Mouse (Mus musculus) ES-E14 (cell line): ENCODE data around the gene Stx8.

ENCODE experiments used
- CHD2 ChIP-seq: IDR thresholded peaks from 2 replicates; pipeline ENCODE4 v1.6.1; 2014; ENCODE audit warnings: mild to moderate bottlenecking, low read depth, low read length, inconsistent platforms
- MAFK ChIP-seq: IDR thresholded peaks from 2 replicates; pipeline ENCODE4 v1.6.1; 2014; ENCODE audit warnings: mild to moderate bottlenecking, low read depth, low read length, inconsistent platforms; ENCODE audit not compliant: insufficient read depth
- ZC3H11A ChIP-seq: IDR thresholded peaks from 2 replicates; pipeline ENCODE4 v1.6.1; 2012; ENCODE audit warnings: low read depth, mild to moderate bottlenecking, inconsistent platforms, low read length, borderline replicate concordance

- no peak for TF ChIP-seq CHD2
- TF ChIP-seq MAFK, result no peak
- no peak for TF ChIP-seq ZC3H11A
Observed at GRCm38 (mm10) chr11:68203658-68204315, 237.8 kb downstream of the Stx8 start.
